Mouse (Mus musculus) frontal cortex, postnatal 36 days (tissue): ENCODE data around the gene Ccnd2.

Source experiments
- DNase-seq, 2 experiments: peaks; one replicate each; pipeline ENCODE4 v3.0.0; 2022; ENCODE audit warnings: low spot score in 2 of 2

Gene Ccnd2

DNA sequence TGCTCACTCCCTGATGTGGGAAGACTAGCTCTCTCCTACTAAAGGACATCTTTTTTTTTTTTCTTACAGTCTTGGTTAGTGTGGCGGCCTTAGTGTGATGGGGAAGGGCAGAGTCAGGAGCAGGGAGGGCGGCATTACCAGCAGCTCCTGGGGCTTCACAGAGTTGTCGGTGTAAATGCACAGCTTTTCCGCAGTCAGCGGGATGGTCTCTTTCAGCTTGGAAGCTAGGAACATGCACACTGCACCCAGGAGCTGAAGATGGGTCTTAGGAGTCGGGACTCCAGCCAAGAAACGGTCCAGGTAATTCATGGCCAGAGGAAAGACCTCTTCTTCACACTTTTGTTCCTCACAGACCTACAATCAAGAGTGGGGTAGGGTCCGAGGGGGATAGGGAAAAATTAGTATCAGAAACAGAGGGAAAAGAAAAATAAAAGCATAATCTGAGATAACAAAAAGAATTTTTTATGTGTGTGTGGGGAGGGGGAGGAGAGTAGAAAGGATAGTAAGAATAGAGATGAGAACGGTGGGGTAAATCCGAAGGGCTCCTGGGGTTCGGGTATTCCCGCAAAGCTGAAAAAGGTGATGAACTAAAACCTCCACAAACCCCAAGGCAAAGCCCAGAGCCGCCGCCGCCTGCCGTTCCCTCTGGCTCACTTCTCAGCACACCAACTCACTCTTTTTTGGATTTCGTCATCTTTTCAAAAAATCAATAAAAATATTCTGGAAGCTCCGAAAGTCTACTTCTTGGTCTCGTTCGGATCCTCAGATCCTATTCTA lies 3.3 kb downstream of the Ccnd2 start:
- peak in 1 of 2 experiments; percentile 37 for DNase-seq

- DNase-seq = peak; percentile 81 to 83
Measured at GRCm38 (mm10) chr6:127147665-127148064, 4.3 kb downstream of the Ccnd2 start.

GRCm38 (mm10) chr6:127146322-127146947 lies 5.6 kb downstream of the Ccnd2 start:
- no peak for DNase-seq

- no peak for DNase-seq
Measured at GRCm38 (mm10) chr6:127145464-127146190, 6.4 kb downstream of the Ccnd2 start.

DNA sequence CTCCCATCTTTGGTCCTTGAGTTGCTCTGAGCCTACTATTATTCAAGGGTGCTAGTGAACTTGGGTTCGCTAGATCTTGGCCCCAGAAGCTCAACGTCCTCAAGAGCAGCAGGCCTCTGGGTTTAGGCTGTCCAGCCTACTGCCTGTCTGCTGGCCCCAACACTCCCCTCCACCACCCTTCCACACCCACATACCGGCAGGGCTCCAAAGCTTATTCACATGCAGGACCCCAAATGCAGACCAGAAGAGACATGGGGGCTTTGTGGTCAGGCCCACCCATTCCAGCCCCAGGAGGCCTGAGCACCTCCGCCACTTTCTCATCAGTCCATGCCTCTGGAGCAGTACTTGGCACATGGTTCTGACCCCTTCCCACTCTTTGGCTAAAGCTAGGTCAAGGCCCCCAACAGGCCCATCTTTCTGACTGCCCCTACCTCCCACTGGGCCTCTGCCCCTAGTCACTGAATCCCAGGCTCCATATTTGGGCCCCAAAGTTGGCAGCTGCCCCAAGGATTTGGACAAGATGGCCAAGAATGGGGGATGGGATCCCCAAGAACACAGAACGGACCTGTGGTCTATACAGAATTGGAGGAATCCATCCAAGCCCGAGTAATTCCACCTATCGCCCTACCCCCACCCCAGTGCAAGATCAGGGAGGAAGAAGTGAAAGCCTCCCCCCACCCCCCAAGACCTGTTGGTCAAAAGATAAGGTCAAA lies 8.3 kb downstream of the Ccnd2 start:
- no peak for DNase-seq

- no peak for DNase-seq
Measured at GRCm38 (mm10) chr6:127143124-127143520, 8.9 kb downstream of the Ccnd2 start.

GRCm38 (mm10) chr6:127142154-127143123 lies 9.6 kb downstream of the Ccnd2 start:
- DNase-seq = peak in 1 of 2 experiments; percentile 51

DNA sequence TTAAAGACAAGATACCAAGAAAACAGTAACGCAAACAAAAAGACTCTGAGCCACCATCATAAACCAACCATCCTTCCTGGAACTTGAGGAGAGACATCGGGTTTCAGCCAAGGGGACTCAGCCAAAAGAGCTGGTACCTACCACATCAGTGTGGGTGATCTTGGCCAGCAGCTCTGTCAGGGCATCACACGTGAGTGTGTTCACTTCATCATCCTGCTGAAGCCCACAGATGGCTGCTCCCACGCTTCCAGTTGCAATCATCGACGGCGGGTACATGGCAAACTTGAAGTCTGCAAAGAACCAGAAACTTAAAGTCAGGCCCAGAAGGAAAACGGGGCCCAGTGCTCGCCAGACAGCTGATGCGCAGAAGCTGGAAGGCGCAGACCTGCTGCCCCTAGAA lies 13.0 kb downstream of the Ccnd2 start:
- DNase-seq = peak in 1 of 2 experiments; percentile 59

- DNase-seq = no peak
Measured at GRCm38 (mm10) chr6:127133433-127134245, 18.4 kb downstream of the Ccnd2 start.

- no peak for DNase-seq
Measured at GRCm38 (mm10) chr6:127132719-127133118, 19.3 kb downstream of the Ccnd2 start.

DNA sequence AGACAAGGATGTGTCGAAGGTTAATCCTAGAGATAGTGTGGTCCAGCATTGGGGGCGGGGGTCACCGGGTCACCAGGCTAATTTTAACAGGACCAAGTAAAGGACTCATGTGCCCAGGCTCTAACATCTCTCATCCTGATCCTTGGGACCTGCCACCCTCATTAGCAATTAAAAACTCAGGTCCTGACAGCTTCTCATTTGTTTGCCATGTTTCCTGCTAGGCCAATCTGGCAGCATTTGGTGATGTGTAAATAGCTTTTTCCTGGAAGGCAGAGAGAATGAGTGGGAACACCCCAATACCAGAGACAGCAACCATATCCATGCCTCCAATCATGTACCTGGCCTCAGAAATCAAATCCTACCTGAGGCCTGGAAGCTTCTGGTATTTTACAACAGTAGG lies 20.0 kb downstream of the Ccnd2 start:
- no peak for DNase-seq

DNA sequence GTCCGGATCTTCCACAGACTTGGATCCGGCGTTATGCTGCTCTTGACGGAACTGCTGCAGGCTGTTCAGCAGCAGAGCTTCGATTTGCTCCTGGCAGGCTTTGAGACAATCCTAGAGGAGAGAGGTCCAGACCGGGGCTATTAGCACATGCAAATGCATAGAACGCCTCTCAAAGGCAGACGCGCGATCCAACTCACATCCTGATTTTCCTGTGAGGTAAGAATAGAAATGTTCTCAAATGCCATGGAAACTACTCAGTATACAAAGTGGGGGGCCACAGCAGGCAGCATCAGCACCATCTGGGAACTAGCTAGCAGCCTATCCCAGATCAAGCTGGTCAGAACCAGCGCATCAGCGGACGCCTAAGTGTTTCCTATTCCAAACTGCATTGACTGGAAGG lies 21.6 kb downstream of the Ccnd2 start:
- peak in 1 of 2 experiments; percentile 28 for DNase-seq

GRCm38 (mm10) chr6:127129659-127130058 lies 22.3 kb downstream of the Ccnd2 start:
- DNase-seq = no peak

GRCm38 (mm10) chr6:127123506-127123905 lies 28.5 kb downstream of the Ccnd2 start:
- no peak for DNase-seq

GRCm38 (mm10) chr6:127122996-127123395 lies 29.0 kb downstream of the Ccnd2 start:
- DNase-seq = no peak

DNA sequence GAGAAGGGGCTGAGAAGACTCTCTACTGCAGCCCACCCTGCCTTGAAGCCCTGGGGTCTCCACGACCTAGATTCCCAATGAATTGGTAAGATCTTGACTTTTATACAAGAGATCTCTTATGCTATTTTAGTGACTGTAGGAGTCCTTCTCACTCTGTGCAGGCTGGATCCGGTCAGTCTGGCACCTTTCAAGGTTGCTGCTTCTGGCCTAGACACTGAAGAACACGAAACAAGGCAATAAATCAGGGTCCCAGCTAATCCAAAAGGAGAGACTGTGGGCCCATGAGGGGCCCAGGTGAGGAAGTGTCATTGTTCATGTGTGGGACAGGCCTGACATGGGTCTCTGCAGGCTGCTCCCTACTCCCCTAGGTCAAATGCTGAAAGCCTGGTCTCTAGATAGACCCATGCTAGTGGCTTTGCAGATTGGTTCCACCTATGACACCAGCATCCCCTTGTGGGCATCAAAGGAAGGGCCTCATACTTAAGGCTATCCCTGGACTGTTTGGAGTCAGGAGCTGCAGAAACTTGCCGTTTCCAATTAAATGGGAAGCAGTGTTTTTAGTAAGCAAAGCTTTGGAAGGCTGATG lies 29.7 kb downstream of the Ccnd2 start:
- no peak for DNase-seq

DNA sequence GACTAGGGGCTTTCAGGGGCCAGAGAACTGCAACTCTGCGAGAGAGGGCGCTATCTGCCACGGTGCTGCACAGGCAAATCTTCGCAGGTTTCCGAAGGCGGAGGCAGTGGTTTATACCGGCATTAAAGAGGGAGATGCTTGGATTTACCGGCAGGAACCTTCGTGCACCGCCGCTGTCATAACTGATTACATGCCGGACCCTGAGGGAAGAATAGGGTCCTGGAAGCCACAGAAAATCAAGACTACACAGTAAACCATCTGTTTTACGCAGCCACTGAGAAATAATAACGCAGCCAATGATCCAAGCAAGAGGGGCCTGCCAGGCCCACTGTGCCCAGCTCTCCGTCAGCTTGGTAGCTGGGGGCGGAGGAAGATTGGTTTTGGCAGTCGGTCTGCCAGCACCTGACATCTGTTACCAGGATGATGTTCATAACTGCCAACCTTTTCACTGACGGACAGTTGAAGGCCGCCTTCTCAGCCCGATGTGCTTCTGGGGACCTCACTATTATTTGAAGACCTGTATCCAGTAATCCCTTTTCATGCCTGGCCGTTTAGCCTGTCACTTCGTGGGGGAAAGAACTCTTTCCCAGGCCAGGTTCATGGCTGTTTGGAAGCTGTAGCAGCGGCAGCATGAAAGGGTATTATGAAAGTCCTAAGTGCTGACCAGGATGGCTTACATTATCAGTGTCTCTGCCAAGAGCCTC lies 37.1 kb downstream of the Ccnd2 start:
- no peak for DNase-seq

GRCm38 (mm10) chr6:127109402-127109930 lies 42.5 kb downstream of the Ccnd2 start, which contains the start of gene Tigar:
TSS of gene Tigar (minus strand) at chr6:127109557.
- DNase-seq = peak; percentile 92 to 96
